Mouse (Mus musculus) limb, embryonic 13.5 days (tissue): ENCODE measurements at regions not wholly inside any gene's neighbourhood (a gene's known extent, or its start where the extent isn't known, plus 50 kb on each side); places are given as distances from the start of the nearest gene placed in this dataset.

ENCODE experiments used
- ATAC-seq: fragments of 200-750 bp; cut with Nextera tagmentation; 2 replicates; pipeline ENCODE4 v1.8.0; 2017; ENCODE audit warnings: low read depth, moderate number of reproducible peaks, moderate TSS enrichment; ENCODE audit not compliant: low FRiP score
- H3K27ac ChIP-seq: fragments of 300-500 bp; sonication (generic); 2 replicates; pipeline ENCODE4 v1.5.1; 2015; ENCODE audit warnings: inconsistent platforms, mild to moderate bottlenecking, moderate library complexity
- H3K27me3 ChIP-seq: fragments of 300-500 bp; sonication (generic); 2 replicates; pipeline ENCODE4 v1.6.1; 2015; ENCODE audit warnings: mild to moderate bottlenecking, inconsistent platforms
- H3K36me3 ChIP-seq: fragments of 300-500 bp; sonication (generic); 2 replicates; pipeline ENCODE4 v1.6.1; 2015; ENCODE audit warnings: inconsistent platforms, mild to moderate bottlenecking, moderate library complexity
- H3K4me1 ChIP-seq: fragments of 300-500 bp; sonication (generic); 2 replicates; pipeline ENCODE4 v1.6.1; 2015; ENCODE audit warnings: inconsistent platforms
- H3K4me2 ChIP-seq: fragments of 300-500 bp; sonication (generic); replicated peaks from 2 replicates; pipeline ENCODE4 v1.6.1; 2015; ENCODE audit warnings: inconsistent platforms, mild to moderate bottlenecking, moderate library complexity
- H3K4me3 ChIP-seq: fragments of 300-500 bp; sonication (generic); 2 replicates; pipeline ENCODE4 v1.5.1; 2015; ENCODE audit warnings: moderate library complexity, mild to moderate bottlenecking, inconsistent platforms
- H3K9ac ChIP-seq: fragments of 300-500 bp; sonication (generic); 2 replicates; pipeline ENCODE4 v1.6.1; 2015; ENCODE audit warnings: mild to moderate bottlenecking, inconsistent platforms
- H3K9me3 ChIP-seq: fragments of 300-500 bp; sonication (generic); 2 replicates; pipeline ENCODE4 v1.6.1; 2016; ENCODE audit warnings: inconsistent platforms
- WGBS: fragments of 180-500 bp; shearing (Covaris S2); methylation state at CpG from one replicate; pipeline ENCODE4 v1.1.7; 2015; 5-methylcytosine and 5-hydroxymethylcytosine counted together

DNA sequence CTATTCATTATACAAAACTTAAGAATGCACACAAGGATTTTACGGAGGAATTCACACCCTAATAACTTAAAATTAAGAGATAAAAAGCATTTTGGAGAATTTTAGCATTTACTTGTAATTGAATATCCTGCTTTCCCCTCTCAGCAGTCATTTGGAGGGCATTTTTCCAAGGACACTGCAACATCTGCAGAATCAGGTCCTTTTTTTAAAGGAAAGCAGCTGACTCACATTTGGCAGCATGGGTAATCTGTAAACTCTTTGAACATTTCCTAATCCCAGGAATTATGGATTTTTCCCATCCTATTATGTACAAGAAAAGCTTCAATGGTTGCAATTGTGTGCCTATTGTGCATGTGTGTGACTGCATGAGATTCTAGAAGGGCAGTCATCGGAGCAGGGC, 112.0 kb downstream of the Gm19410 start:
- Histone ChIP-seq H3K9ac (no peak overlapping the region), H3K9me3 (no peaks in the 10 kb centered on the region), H3K27me3 (no peaks in the 10 kb centered on the region), H3K4me2 (no peak overlapping the region), H3K4me1 (peaks cover 24% of the 10 kb centered on the region), H3K27ac (no peak overlapping the region), H3K36me3 (no peaks in the 10 kb centered on the region), H3K4me3 (no peak overlapping the region)
- 86% methylated on average over 2 of the region's 2 CpGs for WGBS
- ATAC-seq, result no peak

DNA sequence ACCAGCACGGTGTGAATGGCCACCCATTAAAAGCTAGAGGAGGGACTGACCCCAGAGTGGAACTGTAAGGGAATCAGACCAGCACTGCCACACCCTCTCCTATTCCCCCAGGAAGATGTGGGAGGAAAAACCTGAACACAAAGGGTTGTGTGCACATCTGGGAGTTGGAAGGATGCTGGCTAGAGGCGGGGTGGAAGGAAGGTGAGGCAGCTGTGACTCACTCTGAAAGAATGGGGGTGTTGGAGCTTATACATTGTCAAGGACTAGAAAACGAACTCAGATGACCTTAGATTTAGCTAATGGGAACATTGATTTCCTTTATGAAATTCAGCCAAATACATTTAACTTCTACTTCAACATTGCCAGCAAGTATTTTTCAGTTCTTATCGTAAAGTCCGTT, 116.2 kb downstream of the Gm19410 start:
- H3K4me1 ChIP-seq, result peaks cover 23% of the 10 kb centered on the region
- H3K4me2 ChIP-seq, result no peak overlapping the region
- no peaks in the 10 kb centered on the region for H3K36me3 ChIP-seq
- H3K27me3 ChIP-seq, result no peaks in the 10 kb centered on the region
- no peak for ATAC-seq
- 57% methylated on average over 5 of the region's 5 CpGs for WGBS
- no peak overlapping the region for H3K4me3 ChIP-seq
- peaks cover 4% of the 10 kb centered on the region; the same call in 1 of the 2 replicates for H3K9me3 ChIP-seq
- H3K27ac ChIP-seq, result no peak overlapping the region
- H3K9ac ChIP-seq, result no peak overlapping the region

DNA sequence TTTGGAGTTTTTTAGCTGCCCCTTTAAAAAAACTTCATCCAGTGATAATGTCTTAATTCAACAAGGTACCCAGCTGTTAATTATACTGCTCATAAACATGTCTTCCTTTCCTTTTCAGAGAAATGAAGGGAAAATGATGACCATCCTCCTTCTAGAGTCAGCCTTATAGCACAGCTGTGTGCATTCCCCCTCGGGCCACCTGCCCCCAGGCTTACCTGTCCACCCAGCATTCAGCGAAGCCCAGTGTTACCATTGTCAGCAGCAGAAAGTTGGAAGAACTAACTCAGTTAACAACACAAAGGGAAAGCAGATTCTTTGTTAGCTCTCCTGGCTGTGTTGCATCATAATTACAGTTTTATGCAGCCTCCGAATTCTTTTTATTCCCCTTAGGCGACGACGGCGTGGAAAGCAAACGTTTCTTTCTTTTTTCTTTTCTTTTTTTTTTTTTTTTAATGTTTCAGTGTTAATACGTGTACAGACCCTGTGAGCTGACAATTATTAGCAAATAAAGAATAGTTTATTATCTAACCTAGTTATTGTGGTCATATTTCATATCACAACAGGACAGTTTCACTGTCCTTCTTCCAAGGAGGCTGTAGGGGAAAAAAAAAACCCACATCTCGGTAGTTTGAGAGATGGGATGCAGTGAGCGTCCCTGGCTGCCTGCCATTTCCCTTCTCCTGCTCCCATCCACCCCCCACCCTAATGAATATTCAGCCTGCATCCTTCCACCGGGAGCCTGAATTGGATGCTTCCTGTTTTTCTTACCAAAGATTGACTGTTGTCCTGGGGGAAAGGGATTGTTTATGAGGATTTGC, 117.3 kb downstream of the Gm19410 start:
- peaks cover 4% of the 10 kb centered on the region; the same call in 1 of the 2 replicates for H3K9me3 ChIP-seq
- H3K4me3 ChIP-seq, result no peak overlapping the region
- H3K27me3 ChIP-seq, result no peaks in the 10 kb centered on the region
- H3K36me3 ChIP-seq, result no peaks in the 10 kb centered on the region
- H3K4me1 ChIP-seq, result peaks cover 18% of the 10 kb centered on the region
- 18% methylated on average over 12 of the region's 12 CpGs for WGBS
- no peak overlapping the region; the same call in 1 of the 2 replicates for H3K4me2 ChIP-seq
- ATAC-seq, result no peak
- no peak overlapping the region for H3K27ac ChIP-seq
- H3K9ac ChIP-seq, result no peak overlapping the region

DNA sequence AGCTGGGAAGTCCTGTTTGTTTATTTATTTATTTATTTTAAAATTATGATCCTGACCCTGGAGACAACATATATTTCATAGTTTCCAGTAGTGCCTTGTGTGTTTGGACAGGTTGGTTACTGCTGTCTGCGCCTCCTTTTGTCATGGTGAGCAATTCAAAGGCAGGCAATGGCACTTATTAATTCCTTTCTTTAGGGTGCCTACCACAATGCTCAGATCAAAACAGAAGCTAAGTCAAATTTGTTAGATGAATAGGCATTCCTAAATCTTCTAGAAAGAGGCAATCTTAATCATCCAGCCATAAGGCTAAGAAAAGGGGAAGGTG, 117.8 kb downstream of the Gm19410 start:
- no peaks in the 10 kb centered on the region for H3K27me3 ChIP-seq
- H3K9ac ChIP-seq, result no peak overlapping the region
- H3K4me2 ChIP-seq, result no peak overlapping the region
- no peak overlapping the region for H3K4me3 ChIP-seq
- no peak overlapping the region for H3K27ac ChIP-seq
- H3K36me3 ChIP-seq, result no peaks in the 10 kb centered on the region
- no peak for ATAC-seq
- H3K4me1 ChIP-seq, result peaks cover 23% of the 10 kb centered on the region
- WGBS, result 70% methylated on average over 1 of the region's 1 CpGs
- peaks cover 4% of the 10 kb centered on the region; the same call in 1 of the 2 replicates for H3K9me3 ChIP-seq

DNA sequence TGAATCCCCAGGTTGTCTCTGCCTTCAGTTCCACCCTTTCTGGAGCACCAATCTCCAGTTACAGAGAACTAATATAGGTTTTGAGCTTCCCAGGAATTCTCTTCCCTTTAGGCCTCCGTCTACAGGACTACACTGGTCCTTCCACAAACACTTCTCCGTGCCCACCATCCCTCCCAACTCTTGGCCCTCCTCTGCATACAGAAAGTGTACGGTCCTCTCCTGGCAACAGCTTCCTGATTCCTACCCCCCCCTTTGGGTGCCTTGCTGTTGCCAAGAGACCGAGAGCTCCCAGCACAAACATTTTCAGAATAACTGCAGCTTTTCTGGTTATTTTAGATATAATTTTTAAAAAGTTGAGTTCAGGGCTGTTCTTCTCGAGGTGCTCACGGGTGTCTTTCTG, 119.0 kb downstream of the Gm19410 start:
- Histone ChIP-seq H3K27me3 (0 out of 2 replicates have a peak, but pooled peaks cover 2% of the 10 kb centered on the region), H3K4me2 (no peak overlapping the region), H3K36me3 (no peaks in the 10 kb centered on the region), H3K9me3 (peaks cover 4% of the 10 kb centered on the region; the same call in 1 of the 2 replicates), H3K4me1 (peaks cover 27% of the 10 kb centered on the region), H3K9ac (no peak overlapping the region), H3K27ac (no peak overlapping the region), H3K4me3 (no peak overlapping the region)
- 77% methylated on average over 6 of the region's 6 CpGs for WGBS
- ATAC-seq, result no peak

DNA sequence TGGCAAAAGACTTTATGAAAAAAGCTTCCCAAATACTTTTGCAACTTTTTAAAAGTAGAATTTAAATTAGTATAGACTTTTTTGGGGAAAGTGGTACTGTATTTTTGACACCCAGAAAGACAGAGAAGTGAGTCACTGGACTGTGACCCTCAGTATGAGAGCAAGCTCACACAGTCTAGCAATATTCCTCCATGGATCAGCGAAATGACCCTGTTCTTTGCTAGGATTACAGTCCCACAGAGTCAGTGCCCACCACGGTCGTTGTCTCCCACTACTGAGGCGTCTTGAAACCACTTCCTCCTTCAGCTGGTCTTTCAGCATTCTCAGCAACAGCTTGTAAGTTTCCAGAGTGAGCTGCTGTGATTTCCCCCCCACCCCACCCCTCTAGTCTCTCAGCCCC, 124.5 kb downstream of the Gm19410 start:
- Histone ChIP-seq H3K9ac (no peak overlapping the region), H3K9me3 (peaks cover 4% of the 10 kb centered on the region; the same call in 1 of the 2 replicates), H3K4me3 (no peak overlapping the region), H3K36me3 (no peaks in the 10 kb centered on the region), H3K27me3 (0 out of 2 replicates have a peak, but pooled peaks cover 2% of the 10 kb centered on the region), H3K4me1 (peaks cover 8% of the 10 kb centered on the region; the same call in 1 of the 2 replicates), H3K27ac (no peak overlapping the region), H3K4me2 (no peak overlapping the region)
- WGBS, result 66% methylated on average over 4 of the region's 4 CpGs
- no peak for ATAC-seq

DNA sequence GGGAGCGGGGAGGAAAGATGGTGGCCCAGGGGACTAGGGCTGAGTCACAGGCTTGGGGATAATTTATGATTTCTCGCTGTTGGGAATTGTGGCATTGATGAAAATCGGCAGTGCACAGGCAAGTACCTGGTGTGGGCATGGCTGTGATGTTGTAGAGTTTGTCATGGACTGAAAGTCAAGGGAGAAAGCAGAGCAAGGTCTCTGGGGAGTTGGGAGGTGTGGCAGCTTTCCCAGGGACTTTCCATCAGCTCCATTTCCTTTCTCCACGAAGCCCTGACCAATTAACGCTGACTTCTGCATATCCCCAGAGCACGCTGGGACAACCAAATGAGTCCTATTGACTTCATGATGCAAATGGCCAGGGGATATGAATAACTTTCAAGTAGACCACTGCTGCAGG, 126.2 kb downstream of the Gm19410 start:
- H3K9ac ChIP-seq, result no peak overlapping the region
- WGBS, result 79% methylated on average over 6 of the region's 6 CpGs
- H3K4me1 ChIP-seq, result peaks cover 8% of the 10 kb centered on the region; the same call in 1 of the 2 replicates
- H3K27me3 ChIP-seq, result 0 out of 2 replicates have a peak, but pooled peaks cover 2% of the 10 kb centered on the region
- no peak overlapping the region for H3K27ac ChIP-seq
- H3K4me2 ChIP-seq, result no peak overlapping the region
- no peak overlapping the region for H3K4me3 ChIP-seq
- no peaks in the 10 kb centered on the region for H3K36me3 ChIP-seq
- ATAC-seq, result no peak
- no peaks in the 10 kb centered on the region for H3K9me3 ChIP-seq

DNA sequence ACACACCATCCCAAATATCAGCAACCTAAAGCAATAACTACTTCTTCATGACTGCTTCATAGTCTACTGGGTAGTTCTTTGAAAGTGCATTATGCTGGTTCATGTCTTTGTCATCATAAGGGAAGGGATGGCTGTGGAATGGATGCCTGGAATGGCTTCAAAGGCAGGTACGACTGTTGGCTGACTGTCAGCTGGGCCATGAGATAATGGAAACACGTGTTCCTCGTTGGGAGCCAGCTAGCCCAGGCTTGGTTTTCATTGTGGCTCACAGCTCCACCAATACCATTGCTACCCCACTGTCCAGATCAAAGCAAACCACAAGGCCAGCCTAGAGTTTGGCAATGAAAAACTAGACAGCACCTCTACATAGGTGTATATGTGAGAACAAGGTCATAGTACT, 132.9 kb downstream of the Gm19410 start:
- no peak for ATAC-seq
- no peaks in the 10 kb centered on the region for H3K4me1 ChIP-seq
- no peak overlapping the region for H3K27ac ChIP-seq
- 75% methylated on average over 3 of the region's 3 CpGs for whole genome bisulfite sequencing
- H3K4me3 ChIP-seq, result no peak overlapping the region
- H3K9me3 ChIP-seq, result no peaks in the 10 kb centered on the region
- no peak overlapping the region for H3K9ac ChIP-seq
- H3K4me2 ChIP-seq, result no peak overlapping the region
- H3K36me3 ChIP-seq, result no peaks in the 10 kb centered on the region
- no peaks in the 10 kb centered on the region for H3K27me3 ChIP-seq

DNA sequence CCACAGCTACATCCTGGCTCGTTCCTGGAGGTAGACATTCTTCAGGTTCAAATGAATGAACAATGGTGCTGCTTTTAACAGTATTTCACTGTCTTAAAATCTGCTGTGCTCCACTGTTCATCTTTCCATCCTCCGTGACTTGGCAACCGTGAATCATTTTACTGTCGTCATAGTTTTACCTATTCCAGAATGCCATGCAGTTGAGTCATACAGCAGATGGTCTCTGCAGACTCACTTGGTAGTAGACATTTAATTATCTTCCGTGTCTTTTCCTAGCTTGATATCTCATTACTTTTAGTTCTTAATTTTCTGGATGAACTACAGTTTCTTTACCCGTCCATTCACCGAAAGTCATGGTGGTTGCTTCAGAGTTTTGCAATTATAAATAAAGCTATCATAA, 135.9 kb downstream of the Gm19410 start:
- Histone ChIP-seq H3K4me3 (no peak overlapping the region), H3K27me3 (no peaks in the 10 kb centered on the region), H3K27ac (no peak overlapping the region), H3K9ac (no peak overlapping the region), H3K4me1 (0 out of 2 replicates have a peak, but pooled peaks cover 5% of the 10 kb centered on the region), H3K9me3 (0 out of 2 replicates have a peak, but pooled peaks cover 2% of the 10 kb centered on the region), H3K36me3 (no peaks in the 10 kb centered on the region), H3K4me2 (no peak overlapping the region)
- no peak for ATAC-seq
- 83% methylated on average over 7 of the region's 7 CpGs for WGBS

DNA sequence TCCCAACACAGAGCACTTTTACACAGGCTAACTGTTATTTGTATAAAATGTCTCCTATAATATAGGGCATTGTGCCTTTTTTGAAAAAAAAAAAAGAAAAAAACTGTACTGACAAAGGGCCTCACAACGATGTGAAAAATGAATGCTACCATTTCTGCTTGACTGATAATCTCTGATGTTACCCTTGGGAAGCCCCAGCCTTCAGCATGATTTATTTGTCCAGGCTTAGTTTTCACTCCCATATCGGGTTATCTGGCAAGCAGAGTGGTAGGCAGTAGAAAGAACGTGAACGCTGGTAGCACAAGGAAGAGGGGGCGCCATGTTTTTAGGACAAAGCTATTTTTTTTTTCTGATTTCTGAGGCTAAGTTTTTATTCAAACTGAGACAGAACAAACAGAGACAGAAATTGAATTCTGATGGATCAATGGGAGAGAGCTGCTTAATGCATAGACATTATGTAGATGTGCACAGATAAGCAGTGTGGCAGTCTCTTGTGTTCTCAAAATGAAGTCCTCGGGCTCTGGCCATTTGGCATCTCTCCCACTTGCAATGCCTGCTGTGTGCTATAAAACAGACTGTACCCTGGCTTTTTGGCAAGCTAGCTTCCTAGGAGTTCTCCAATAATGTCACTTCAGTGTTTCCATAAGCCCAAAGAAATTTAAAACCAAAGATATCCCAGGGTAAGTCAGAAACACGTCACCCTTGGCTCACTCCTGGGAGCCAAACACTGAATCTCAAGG, 139.3 kb downstream of the Gm19410 start:
- Histone ChIP-seq H3K9ac (no peak overlapping the region), H3K27ac (no peak overlapping the region), H3K4me3 (no peak overlapping the region), H3K4me2 (no peak overlapping the region), H3K9me3 (0 out of 2 replicates have a peak, but pooled peaks cover 2% of the 10 kb centered on the region), H3K4me1 (0 out of 2 replicates have a peak, but pooled peaks cover 5% of the 10 kb centered on the region), H3K36me3 (no peaks in the 10 kb centered on the region), H3K27me3 (no peaks in the 10 kb centered on the region)
- WGBS, result 65% methylated on average over 7 of the region's 7 CpGs
- ATAC-seq, result no peak

DNA sequence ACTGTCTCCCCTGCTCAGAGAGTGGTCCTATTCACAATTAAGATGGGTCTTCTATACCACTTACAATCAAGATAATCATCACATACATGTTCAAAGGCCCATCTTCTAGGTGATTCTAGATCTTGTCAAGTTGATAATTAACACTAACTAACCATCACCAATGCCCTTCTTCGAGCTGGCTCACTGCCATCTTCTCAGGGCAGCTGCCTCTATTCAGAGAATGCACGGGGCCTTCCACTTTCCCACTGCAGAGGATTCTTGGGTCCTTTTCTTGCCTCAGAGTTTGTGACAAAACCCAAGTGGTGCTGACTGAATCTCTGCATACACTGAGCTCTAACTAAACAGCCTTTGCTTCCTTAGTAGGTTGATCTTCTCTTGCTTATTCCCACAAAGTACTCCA, 142.4 kb downstream of the Gm19410 start:
- no peaks in the 10 kb centered on the region for H3K36me3 ChIP-seq
- H3K27ac ChIP-seq, result no peak overlapping the region
- H3K4me2 ChIP-seq, result no peak overlapping the region
- WGBS, result 79% methylated on average over 2 of the region's 2 CpGs
- H3K9ac ChIP-seq, result no peak overlapping the region
- H3K9me3 ChIP-seq, result 0 out of 2 replicates have a peak, but pooled peaks cover 2% of the 10 kb centered on the region
- 0 out of 2 replicates have a peak, but pooled peaks cover 5% of the 10 kb centered on the region for H3K4me1 ChIP-seq
- no peak for ATAC-seq
- H3K4me3 ChIP-seq, result no peak overlapping the region
- H3K27me3 ChIP-seq, result no peaks in the 10 kb centered on the region

DNA sequence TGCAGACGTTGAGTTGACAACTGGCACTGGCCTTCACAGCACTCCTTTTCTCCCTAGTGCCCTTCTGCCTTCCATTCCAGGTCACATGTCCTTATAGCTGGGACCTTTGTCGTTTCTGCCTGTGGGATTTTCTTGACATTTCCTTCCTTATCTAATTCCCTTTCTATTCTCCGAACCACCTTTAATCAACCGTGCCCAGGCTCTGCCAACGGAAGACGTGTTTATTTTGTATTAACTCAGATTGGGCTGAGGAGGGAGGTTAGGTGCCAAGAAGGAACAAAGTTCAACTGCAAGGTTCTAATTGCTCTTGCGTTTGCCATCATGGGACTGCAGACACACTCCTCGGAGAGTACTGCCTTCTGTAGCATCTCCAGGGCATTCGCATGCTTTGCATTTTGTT, 146.7 kb downstream of the Gm19410 start:
- Histone ChIP-seq H3K9ac (no peak overlapping the region), H3K27ac (no peak overlapping the region), H3K27me3 (no peaks in the 10 kb centered on the region), H3K4me3 (no peak overlapping the region), H3K36me3 (no peaks in the 10 kb centered on the region), H3K4me1 (peaks cover 4% of the 10 kb centered on the region; the same call in 1 of the 2 replicates), H3K9me3 (no peaks in the 10 kb centered on the region), H3K4me2 (no peak overlapping the region)
- 83% methylated on average over 9 of the region's 9 CpGs for WGBS
- ATAC-seq, result no peak
